Mouse (Mus musculus) testis, adult 2 months (tissue): ENCODE measurements around the gene Efemp2. TPM values are rescaled to one million over a fixed set of nuclear protein-coding genes. Genes with fewer than 3 reads are reported as not detected.
A peak's percentile ranks its signal among the peaks of the same experiment; 100 is the strongest.

Source experiments
- H3K27ac ChIP-seq: fragments of 200-500 bp; 2 replicates; pipeline ENCODE4 v1.5.1; 2012; ENCODE audit warnings: low read depth, low read length; ENCODE audit not compliant: control insufficient read depth, insufficient read depth
- H3K27me3 ChIP-seq: fragments of 200-500 bp; 2 replicates; pipeline ENCODE4 v1.6.1; 2012; ENCODE audit warnings: mild to moderate bottlenecking, low read length, moderate library complexity; ENCODE audit not compliant: control insufficient read depth, insufficient read depth
- H3K36me3 ChIP-seq: fragments of 200-500 bp; 2 replicates; pipeline ENCODE4 v1.6.1; 2012; ENCODE audit warnings: mild to moderate bottlenecking, low read length; ENCODE audit not compliant: control insufficient read depth, insufficient read depth
- H3K4me1 ChIP-seq: fragments of 200-500 bp; 2 replicates; pipeline ENCODE4 v1.6.1; 2012; ENCODE audit warnings: low read length; ENCODE audit not compliant: control insufficient read depth, insufficient read depth
- H3K4me3 ChIP-seq: fragments of 200-500 bp; 2 replicates; pipeline ENCODE4 v1.5.1; 2012; ENCODE audit warnings: low read depth, mild to moderate bottlenecking, low read length, moderate library complexity, mixed read lengths; ENCODE audit not compliant: control insufficient read depth
- CTCF ChIP-seq: fragments of 200-500 bp; IDR thresholded peaks from 2 replicates; pipeline ENCODE4 v1.5.1; 2012; ENCODE audit warnings: low read depth, mild to moderate bottlenecking, inconsistent platforms, low read length, moderate library complexity; ENCODE audit not compliant: control insufficient read depth, insufficient read depth, insufficient replicate concordance
- POLR2A ChIP-seq: fragments of 200-500 bp; IDR thresholded peaks from 2 replicates; pipeline ENCODE4 v1.6.1; 2012; ENCODE audit warnings: low read depth, mild to moderate bottlenecking, inconsistent platforms, low read length, moderate library complexity; ENCODE audit not compliant: control insufficient read depth
- polyA plus RNA-seq: library from polyadenylated mRNA; depleted of rRNA; stranded (reverse); fragments of >200 nt; gene quantifications from 2 replicates; pipeline ENCODE4 v1.2.3, GENCODE M21; 2012

Gene Efemp2
- polyA plus RNA-seq, 1 experiment: 17.3 TPM

DNA sequence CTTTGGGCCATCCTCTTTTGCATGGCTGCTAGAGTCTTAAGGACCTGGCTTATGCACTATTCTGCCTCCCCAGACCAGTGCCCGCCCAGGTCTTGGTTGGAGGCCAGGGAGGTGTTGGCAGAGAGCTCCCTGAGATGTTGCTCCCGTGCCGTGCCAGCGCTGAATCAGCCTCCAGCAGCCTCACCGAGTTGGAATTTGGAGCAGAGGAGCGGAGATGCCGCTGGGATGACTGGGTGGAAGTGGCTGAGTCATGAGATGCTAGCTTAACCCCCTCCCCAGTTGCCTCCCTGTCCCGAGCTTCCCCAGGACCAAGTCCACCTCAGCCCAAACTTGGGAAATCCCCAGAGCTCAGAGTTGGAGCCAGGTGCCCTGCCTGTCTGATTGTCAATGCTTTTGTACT, 43.9 kb upstream of the Efemp2 start:
- no peak overlapping the region for H3K27ac ChIP-seq
- no peaks in the 10 kb centered on the region for H3K27me3 ChIP-seq
- TF ChIP-seq CTCF (no peak), POLR2A (no peak)
- H3K4me3 ChIP-seq: no peak overlapping the region
- peaks cover 17% of the 10 kb centered on the region for H3K4me1 ChIP-seq
- no peaks in the 10 kb centered on the region; the same call in 1 of the 2 replicates for H3K36me3 ChIP-seq

DNA sequence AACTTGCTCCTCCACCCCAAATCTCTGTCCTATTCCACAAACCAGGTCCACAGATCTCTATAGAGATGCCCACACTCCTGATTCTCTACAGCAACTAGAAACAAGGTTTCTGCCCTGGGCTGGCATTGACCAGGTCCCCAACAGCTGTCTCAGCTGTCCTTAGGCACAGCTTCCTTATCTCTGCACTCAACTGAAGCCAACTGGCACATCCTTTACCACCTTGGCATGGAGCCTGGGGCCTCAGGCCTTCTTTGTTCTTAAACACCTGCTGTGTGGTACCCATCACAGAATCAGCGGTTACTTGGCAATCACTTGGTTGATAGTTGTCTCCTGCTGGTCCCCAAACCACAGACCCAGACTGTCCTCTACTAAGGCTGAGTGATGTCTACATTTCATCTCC, 43.3 kb upstream of the Efemp2 start:
- H3K4me3 ChIP-seq: no peak overlapping the region
- H3K36me3 ChIP-seq: no peaks in the 10 kb centered on the region; the same call in 1 of the 2 replicates
- H3K27me3 ChIP-seq: no peaks in the 10 kb centered on the region
- no peak overlapping the region for H3K27ac ChIP-seq
- peaks cover 17% of the 10 kb centered on the region for H3K4me1 ChIP-seq
- no peak for TF ChIP-seq POLR2A
- TF ChIP-seq CTCF: no peak

DNA sequence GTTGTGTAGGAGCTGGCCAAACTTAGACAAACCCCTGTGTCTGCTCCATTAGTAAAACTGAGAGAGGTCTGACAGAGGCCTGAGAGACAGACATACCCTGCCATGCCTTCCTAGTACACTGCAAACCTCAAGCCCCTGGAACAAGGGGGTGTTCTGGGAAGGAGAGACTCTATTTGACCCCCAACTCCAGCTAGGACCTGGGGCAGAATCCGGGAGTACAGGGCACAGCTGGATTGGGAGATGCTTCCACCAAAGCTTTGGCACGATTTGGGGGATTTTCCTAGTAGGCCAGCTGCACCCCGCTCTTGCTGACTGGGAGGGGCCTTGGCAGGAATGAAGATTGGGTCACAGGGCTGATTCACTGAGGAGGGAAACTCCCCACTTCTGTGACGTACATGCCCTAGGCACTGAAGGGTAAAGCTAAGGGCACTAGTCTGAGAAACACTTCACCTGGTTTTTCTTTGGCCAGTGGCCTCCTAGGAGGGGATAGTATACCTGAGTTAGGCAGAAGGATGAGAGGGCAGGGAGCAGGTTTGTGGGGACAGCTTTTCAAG, 41.8 kb upstream of the Efemp2 start:
- TF ChIP-seq CTCF (no peak), POLR2A (no peak)
- no peaks in the 10 kb centered on the region for H3K36me3 ChIP-seq
- H3K27me3 ChIP-seq: no peaks in the 10 kb centered on the region
- H3K4me3 ChIP-seq: no peak overlapping the region
- peaks cover 6% of the 10 kb centered on the region for H3K4me1 ChIP-seq
- H3K27ac ChIP-seq: no peak overlapping the region

DNA sequence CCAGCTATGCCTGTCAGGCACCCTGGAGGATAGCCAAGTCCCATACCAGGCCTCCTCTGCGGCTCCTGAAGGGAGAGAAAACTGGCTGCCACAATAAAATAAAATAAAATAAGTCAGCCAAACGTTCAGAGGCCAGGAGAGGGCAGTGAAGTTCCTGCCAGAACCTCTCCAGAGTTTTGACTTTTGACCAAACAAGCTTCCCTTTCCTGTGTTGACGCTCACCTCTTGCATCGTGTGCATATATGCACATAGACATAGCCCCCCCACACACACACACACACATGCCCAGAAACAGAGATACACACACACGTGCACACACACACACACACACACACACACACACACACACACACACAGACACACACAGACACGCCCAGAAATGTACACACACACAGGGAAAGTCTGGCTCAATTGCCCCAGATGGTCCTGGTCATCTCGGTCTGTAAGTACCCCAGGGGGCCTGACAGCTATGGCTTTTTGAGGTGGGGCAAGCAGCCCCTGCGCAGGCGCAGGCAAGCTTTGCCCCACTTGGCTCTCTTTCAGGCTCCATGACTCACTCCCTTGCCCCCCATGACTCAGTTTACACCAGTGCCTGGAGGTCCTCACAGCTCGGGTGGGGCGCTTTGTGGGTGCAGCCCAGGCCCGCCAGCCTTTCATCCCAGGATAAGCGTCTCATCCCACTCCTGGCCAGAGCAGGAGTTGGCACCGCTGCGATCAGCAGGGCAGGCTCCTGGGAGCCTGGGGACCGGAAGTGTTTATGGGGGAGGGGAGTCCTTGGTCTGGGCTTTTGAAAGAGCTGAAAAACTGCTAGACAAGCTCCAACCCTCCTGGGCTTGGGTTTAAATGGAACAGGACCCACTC, 40.5 kb upstream of the Efemp2 start:
- Histone ChIP-seq H3K4me3 (no peak overlapping the region), H3K27ac (0 out of 2 replicates have a peak overlapping the region, but pooled peaks have one; percentile 26), H3K36me3 (no peaks in the 10 kb centered on the region), H3K4me1 (peaks cover 6% of the 10 kb centered on the region), H3K27me3 (no peaks in the 10 kb centered on the region)
- no peak for TF ChIP-seq POLR2A
- TF ChIP-seq CTCF: no peak

DNA sequence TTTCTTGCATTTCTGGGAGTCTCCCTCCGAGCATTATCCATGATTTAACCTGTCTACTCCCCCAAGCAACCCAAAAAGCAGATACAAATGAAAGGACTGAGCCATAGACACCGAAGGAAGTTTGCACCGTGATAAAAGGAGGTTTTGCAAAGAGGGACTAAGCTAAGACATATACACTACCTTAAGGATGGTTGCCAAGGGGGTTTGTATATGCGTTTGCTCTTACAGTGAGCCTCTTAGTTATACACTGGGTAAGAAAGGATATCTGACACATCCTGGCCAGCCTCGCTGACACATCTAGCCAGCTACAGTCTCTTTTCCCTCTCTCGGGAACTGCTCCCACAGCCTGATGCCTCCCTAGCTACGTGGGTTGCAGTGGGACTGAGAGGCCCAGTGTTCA, 39.8 kb upstream of the Efemp2 start:
- H3K27ac ChIP-seq: no peak overlapping the region
- H3K4me1 ChIP-seq: peaks cover 6% of the 10 kb centered on the region
- TF ChIP-seq POLR2A (no peak), CTCF (no peak)
- no peaks in the 10 kb centered on the region for H3K36me3 ChIP-seq
- no peaks in the 10 kb centered on the region for H3K27me3 ChIP-seq
- no peak overlapping the region for H3K4me3 ChIP-seq

DNA sequence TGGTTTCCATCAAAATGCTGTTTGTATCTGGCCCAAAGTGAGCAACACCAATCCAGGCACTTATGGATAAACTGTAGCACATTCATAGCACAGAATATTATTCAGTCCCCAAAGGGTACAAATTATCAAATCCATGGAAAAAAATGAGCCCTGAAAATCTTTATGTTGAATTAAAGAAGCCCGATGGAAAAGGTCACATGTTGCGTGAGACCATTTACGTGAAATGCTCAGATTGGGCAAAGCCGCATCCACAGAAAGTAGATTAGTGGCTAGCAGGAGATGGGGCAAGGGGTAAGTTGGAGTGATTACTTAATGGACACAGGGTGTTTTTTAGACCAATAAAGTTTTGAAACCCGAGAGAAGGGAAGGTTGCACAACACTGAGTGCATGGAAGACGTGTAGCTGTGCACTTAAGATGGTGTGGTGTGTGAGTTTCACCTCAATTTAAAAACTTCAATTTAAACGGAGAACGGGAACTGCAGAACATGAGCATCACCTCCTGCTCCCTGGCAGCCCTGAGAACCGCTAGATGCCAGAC, 29.3 kb upstream of the Efemp2 start:
- Histone ChIP-seq H3K4me3 (no peak overlapping the region), H3K4me1 (peaks cover 20% of the 10 kb centered on the region), H3K36me3 (no peaks in the 10 kb centered on the region), H3K27me3 (no peaks in the 10 kb centered on the region), H3K27ac (no peak overlapping the region)
- TF ChIP-seq POLR2A: no peak
- no peak for TF ChIP-seq CTCF

DNA sequence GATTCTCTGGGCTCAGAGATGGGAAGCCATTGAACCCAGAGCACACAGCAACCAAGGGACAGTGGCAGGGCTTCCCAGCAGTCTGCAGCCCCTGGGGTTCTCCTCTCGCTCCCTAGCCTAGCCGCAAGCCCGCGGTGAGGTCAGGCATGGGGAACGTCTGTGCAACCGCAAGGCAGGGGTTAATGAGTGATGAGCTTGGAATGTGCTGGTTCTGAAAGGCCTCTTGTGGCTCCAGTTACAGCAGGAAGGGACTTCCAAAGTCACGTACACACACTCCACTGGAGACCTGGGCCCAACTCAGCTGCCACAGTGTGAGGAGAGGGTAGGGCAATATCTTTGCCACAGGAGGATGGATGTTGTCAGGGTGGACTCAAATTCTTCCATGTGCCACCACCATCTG, 28.8 kb upstream of the Efemp2 start:
- Histone ChIP-seq H3K4me3 (no peak overlapping the region), H3K27me3 (no peaks in the 10 kb centered on the region), H3K27ac (no peak overlapping the region), H3K36me3 (no peaks in the 10 kb centered on the region), H3K4me1 (peaks cover 20% of the 10 kb centered on the region)
- TF ChIP-seq CTCF (no peak), POLR2A (no peak)
